Mouse (Mus musculus): ENCODE measurements around the gene Smim20. TPM values are rescaled to one million over a fixed set of nuclear protein-coding genes. Genes with fewer than 3 reads are reported as not detected.

Smim20 gene
- polyA plus RNA-seq (2014; fragmentation: Nextera tagmentation; extraction: Ambion mirVana), result 103 and 109 TPM in 2 replicates

DNA sequence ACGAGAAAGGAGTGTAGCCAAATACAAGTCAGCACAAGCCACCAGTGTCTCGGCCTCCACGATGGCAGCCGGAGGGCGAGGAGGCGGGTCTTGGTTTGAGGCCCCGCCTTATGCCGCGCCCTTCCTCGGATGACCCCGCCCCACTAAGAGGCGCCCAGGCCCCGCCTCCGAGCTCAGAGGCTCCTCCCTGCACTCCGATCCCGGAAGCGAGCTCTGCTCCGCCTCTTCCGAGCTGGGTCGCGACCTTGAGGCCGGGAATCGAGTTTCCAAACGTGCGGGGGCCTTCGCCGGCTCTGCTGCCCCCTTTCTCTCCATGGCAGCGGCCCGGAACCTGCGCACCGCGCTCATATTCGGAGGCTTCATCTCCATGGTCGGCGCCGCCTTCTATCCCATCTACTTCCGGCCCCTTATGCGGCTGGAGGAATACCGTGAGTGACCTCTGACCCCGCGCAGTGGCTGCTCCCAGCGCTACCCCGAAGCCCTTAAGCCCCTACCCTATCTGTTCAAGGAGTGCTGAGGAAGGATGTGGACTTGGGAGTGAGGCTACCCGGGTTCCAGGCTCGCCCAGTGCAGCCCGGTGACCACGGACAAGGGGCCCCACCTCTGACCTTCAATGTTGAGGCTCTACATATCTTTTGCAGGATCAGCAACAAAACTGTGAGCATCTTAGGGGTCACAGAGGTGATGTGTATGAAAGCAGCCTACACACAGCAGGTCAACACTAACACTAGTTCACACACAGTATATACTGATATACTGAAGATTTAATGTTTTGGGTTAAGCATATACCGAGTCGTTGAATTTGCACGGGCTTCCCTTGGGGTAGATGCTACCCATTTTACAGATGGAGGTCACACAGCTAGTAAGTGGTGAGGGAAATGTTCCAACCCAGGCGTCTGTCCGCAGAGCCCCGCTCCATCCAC, at the start of gene Smim20:
Smim20 (plus strand) TSS at position 153 of the 923 bp plus-strand sequence.
- 10% methylated on average over 53 of the region's 53 CpGs for WGBS
- peak within 1 kb of the TSS; percentile 39 for H3K27ac ChIP-seq (ENCODE audit: low read depth)
- H3K4me3 ChIP-seq (ENCODE audit: low read depth, low read length), result peak within 1 kb of the TSS; percentile 60
- peak within 1 kb of the TSS; percentile 63 for H3K9ac ChIP-seq (ENCODE audit: low read length)
- DNase-seq (ENCODE audit: low spot score) (peak; percentile 92), ATAC-seq (replicated peaks; ENCODE audit: low FRiP score, low TSS enrichment, low read depth) (peak; percentile 92)
- no peaks in the 10 kb centered on the region for H3K36me3 ChIP-seq (ENCODE audit: control insufficient read depth, insufficient read depth, low read length)
- H3K4me2 ChIP-seq (ENCODE audit: low read length), result peak within 1 kb of the TSS; percentile 77
- no peaks in the 10 kb centered on the region for H3K27me3 ChIP-seq (replicated peaks; ENCODE audit: control insufficient read depth, insufficient read depth, low read length)
- H3K9me3 ChIP-seq (ENCODE audit: control insufficient read depth, low read length), result no peaks in the 10 kb centered on the region
- H3K4me1 ChIP-seq (replicated peaks; ENCODE audit: control insufficient read depth, insufficient read depth, low read length), result peaks cover 5% of the 10 kb centered on the region; the same call in 1 of the 2 replicates

DNA sequence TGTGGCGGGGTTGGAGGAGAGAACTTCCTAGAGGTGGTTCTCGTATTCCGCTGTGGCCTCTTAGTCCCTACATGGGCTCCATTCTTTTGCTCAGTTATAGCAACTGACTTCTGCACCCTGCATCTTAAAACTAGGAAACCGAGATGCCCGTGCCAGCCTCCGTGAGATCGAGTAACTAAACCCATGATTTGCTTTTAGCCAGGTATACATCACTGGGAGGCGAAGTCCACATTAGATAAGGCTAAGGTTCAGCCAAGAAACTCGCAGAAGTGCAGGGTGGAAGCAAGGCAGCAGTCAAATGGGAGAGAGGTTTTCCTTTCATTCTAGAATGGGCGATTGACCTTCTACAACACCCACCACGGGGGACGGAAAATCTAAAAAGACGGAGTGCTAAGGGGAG, 41.4 kb upstream of the Smim20 start:
- H3K36me3 ChIP-seq (ENCODE audit: control insufficient read depth, insufficient read depth, low read length), result no peaks in the 10 kb centered on the region
- ATAC-seq (replicated peaks; ENCODE audit: low FRiP score, low TSS enrichment, low read depth), result no peak
- no peak overlapping the region for H3K9ac ChIP-seq (ENCODE audit: low read length)
- H3K4me1 ChIP-seq (replicated peaks; ENCODE audit: control insufficient read depth, insufficient read depth, low read length), result no peaks in the 10 kb centered on the region
- WGBS, result 79% methylated on average over 13 of the region's 13 CpGs
- no peaks in the 10 kb centered on the region for H3K27me3 ChIP-seq (replicated peaks; ENCODE audit: control insufficient read depth, insufficient read depth, low read length)
- no peak overlapping the region for H3K27ac ChIP-seq (ENCODE audit: low read depth)
- no peak overlapping the region for H3K4me3 ChIP-seq (ENCODE audit: low read depth, low read length)
- no peak for DNase-seq (ENCODE audit: low spot score)
- no peak overlapping the region for H3K4me2 ChIP-seq (ENCODE audit: low read length)
- no peaks in the 10 kb centered on the region for H3K9me3 ChIP-seq (ENCODE audit: control insufficient read depth, low read length)

DNA sequence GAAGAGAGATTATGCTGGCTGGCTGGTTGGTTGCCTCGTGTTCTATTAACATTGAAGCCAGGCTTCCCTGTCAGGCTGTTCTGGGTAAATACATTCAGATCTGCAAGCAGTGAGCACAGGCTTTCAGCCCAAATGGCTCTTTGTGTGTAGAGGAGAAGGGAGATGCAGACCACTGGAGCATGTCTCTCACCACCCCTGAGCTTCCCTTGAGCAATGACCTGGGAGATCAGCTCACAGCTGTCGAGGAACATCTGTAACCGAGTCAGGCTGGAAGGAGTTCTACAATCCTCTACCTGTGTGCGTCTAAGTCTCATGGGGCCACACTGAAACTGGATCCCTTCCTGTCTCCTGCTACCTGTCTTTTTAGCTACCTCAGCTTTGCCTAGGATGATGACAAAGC, 36.3 kb upstream of the Smim20 start:
- Histone ChIP-seq H3K36me3 (ENCODE audit: control insufficient read depth, insufficient read depth, low read length) (no peaks in the 10 kb centered on the region), H3K4me3 (ENCODE audit: low read depth, low read length) (no peak overlapping the region), H3K27ac (ENCODE audit: low read depth) (no peak overlapping the region), H3K9ac (ENCODE audit: low read length) (no peak overlapping the region), H3K4me2 (ENCODE audit: low read length) (no peak overlapping the region), H3K9me3 (ENCODE audit: control insufficient read depth, low read length) (no peaks in the 10 kb centered on the region), H3K4me1 (replicated peaks; ENCODE audit: control insufficient read depth, insufficient read depth, low read length) (peaks cover under 1% of the 10 kb centered on the region; the same call in 1 of the 2 replicates), H3K27me3 (replicated peaks; ENCODE audit: control insufficient read depth, insufficient read depth, low read length) (no peaks in the 10 kb centered on the region)
- WGBS, result 70% methylated on average over 4 of the region's 4 CpGs
- ATAC-seq (replicated peaks; ENCODE audit: low FRiP score, low TSS enrichment, low read depth) (no peak), DNase-seq (ENCODE audit: low spot score) (no peak)

DNA sequence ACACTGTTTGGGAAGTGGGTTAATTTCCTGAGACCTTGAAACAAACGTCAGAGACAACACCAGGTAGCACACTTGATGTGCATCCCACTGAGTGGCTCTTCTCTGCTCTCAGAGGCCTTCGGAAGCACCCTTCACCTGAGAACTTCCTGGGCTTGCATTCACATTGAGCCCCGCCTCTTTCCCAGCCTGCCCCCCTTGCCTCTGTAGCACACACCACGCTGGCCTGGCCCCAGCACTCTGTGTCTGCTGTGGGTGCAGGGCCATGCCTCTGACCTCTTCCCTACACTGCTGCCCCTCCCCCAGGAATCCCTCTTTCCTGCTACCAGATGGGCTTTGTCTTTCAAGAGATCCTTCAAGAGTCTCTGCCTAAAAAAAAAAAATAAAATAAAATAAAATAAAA, 31.3 kb upstream of the Smim20 start:
- H3K4me3 ChIP-seq (ENCODE audit: low read depth, low read length), result no peak overlapping the region
- no peak for ATAC-seq (replicated peaks; ENCODE audit: low FRiP score, low TSS enrichment, low read depth)
- H3K27ac ChIP-seq (ENCODE audit: low read depth), result no peak overlapping the region
- no peaks in the 10 kb centered on the region for H3K9me3 ChIP-seq (ENCODE audit: control insufficient read depth, low read length)
- no peak for DNase-seq (ENCODE audit: low spot score)
- H3K36me3 ChIP-seq (ENCODE audit: control insufficient read depth, insufficient read depth, low read length), result no peaks in the 10 kb centered on the region
- WGBS, result 13% methylated on average over 4 of the region's 4 CpGs
- peaks cover 5% of the 10 kb centered on the region for H3K4me1 ChIP-seq (replicated peaks; ENCODE audit: control insufficient read depth, insufficient read depth, low read length)
- no peak overlapping the region for H3K9ac ChIP-seq (ENCODE audit: low read length)
- no peak overlapping the region for H3K4me2 ChIP-seq (ENCODE audit: low read length)
- no peaks in the 10 kb centered on the region for H3K27me3 ChIP-seq (replicated peaks; ENCODE audit: control insufficient read depth, insufficient read depth, low read length)

DNA sequence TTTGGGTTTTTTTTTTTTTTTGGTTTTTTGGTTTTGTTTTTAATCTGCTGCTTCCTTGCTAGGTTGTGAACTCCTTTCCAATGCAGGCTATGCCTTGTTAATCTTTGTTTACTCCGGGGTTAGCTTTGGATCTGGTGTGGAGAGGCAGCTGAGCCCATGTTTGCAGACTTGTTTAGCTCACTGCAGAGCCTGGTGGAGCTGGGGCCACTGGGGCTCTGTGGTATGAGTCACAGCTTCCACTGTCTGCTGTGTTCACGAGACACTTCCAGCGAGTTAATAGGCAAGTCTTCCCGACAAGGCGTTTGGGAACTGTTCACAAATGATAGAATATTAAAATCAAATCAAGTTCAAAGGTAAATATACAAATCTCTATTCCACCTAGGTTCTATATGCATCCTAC, 30.7 kb upstream of the Smim20 start:
- WGBS, result 7% methylated on average over 5 of the region's 5 CpGs
- Histone ChIP-seq H3K9me3 (ENCODE audit: control insufficient read depth, low read length) (no peaks in the 10 kb centered on the region), H3K4me2 (ENCODE audit: low read length) (no peak overlapping the region), H3K36me3 (ENCODE audit: control insufficient read depth, insufficient read depth, low read length) (no peaks in the 10 kb centered on the region), H3K4me1 (replicated peaks; ENCODE audit: control insufficient read depth, insufficient read depth, low read length) (peaks cover 5% of the 10 kb centered on the region), H3K27me3 (replicated peaks; ENCODE audit: control insufficient read depth, insufficient read depth, low read length) (no peaks in the 10 kb centered on the region), H3K27ac (ENCODE audit: low read depth) (no peak overlapping the region), H3K4me3 (ENCODE audit: low read depth, low read length) (no peak overlapping the region), H3K9ac (ENCODE audit: low read length) (no peak overlapping the region)
- DNase-seq (ENCODE audit: low spot score) (no peak), ATAC-seq (replicated peaks; ENCODE audit: low FRiP score, low TSS enrichment, low read depth) (0 out of 2 replicates have a peak, but pooled peaks have one; percentile 38)

DNA sequence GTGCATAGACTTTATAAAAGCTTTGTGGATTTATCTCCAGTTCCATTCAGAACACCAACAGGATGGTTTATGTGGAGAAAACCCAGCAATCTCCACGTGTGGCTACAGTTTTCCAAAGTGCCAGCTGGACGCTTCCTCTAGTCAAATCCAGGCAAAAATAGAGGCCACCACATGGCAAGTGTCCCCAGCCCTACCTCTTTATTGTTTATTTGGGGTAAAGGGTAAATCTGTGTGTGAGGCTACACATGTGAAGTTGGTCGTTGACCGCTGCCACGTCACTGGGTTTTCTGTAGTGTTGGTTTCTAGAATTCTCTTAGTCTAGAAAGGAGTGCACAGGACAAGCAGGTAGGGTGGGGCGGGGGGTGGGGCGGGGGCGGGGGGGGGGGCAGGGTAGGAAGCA, 30.1 kb upstream of the Smim20 start:
- H3K36me3 ChIP-seq (ENCODE audit: control insufficient read depth, insufficient read depth, low read length), result no peaks in the 10 kb centered on the region
- WGBS, result 80% methylated on average over 7 of the region's 8 CpGs

DNA sequence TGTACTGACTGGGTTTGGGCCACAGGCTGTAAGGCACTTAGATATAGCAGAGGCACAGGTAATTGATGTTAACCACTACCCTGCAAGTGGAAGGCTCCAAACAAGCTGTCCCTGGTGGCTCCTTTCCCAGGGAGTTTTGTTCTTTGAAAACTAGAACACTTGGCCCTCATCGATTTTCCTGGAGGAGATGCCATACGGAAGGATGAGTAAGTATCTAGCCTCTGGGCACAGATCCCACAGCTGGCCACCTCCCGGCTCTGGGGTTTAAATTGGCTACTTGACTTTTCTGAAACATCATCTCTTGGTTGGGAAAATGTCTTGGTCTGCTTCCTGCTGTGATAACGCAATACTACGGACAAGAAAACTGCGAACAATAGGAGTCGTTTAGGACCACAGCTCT, 28.1 kb upstream of the Smim20 start:
- no peaks in the 10 kb centered on the region for H3K9me3 ChIP-seq (ENCODE audit: control insufficient read depth, low read length)
- no peak overlapping the region for H3K27ac ChIP-seq (ENCODE audit: low read depth)
- ATAC-seq (replicated peaks; ENCODE audit: low FRiP score, low TSS enrichment, low read depth) (no peak), DNase-seq (ENCODE audit: low spot score) (no peak)
- H3K36me3 ChIP-seq (ENCODE audit: control insufficient read depth, insufficient read depth, low read length), result no peaks in the 10 kb centered on the region
- H3K4me3 ChIP-seq (ENCODE audit: low read depth, low read length), result no peak overlapping the region
- no peak overlapping the region for H3K9ac ChIP-seq (ENCODE audit: low read length)
- peaks cover 5% of the 10 kb centered on the region for H3K4me1 ChIP-seq (replicated peaks; ENCODE audit: control insufficient read depth, insufficient read depth, low read length)
- no peaks in the 10 kb centered on the region for H3K27me3 ChIP-seq (replicated peaks; ENCODE audit: control insufficient read depth, insufficient read depth, low read length)
- no peak overlapping the region for H3K4me2 ChIP-seq (ENCODE audit: low read length)
- WGBS, result 84% methylated on average over 7 of the region's 7 CpGs

More for the DNA sequence above, 30.1 kb upstream of the Smim20 start:
- H3K9me3 ChIP-seq (ENCODE audit: control insufficient read depth, low read length), result no peaks in the 10 kb centered on the region
- H3K27ac ChIP-seq (ENCODE audit: low read depth), result no peak overlapping the region
- no peak overlapping the region for H3K4me3 ChIP-seq (ENCODE audit: low read depth, low read length)
- H3K4me1 ChIP-seq (replicated peaks; ENCODE audit: control insufficient read depth, insufficient read depth, low read length), result peaks cover 5% of the 10 kb centered on the region
- no peak overlapping the region for H3K9ac ChIP-seq (ENCODE audit: low read length)
- DNase-seq (ENCODE audit: low spot score), result no peak
- H3K27me3 ChIP-seq (replicated peaks; ENCODE audit: control insufficient read depth, insufficient read depth, low read length), result no peaks in the 10 kb centered on the region
- no peak overlapping the region for H3K4me2 ChIP-seq (ENCODE audit: low read length)
- ATAC-seq (replicated peaks; ENCODE audit: low FRiP score, low TSS enrichment, low read depth), result no peak

DNA sequence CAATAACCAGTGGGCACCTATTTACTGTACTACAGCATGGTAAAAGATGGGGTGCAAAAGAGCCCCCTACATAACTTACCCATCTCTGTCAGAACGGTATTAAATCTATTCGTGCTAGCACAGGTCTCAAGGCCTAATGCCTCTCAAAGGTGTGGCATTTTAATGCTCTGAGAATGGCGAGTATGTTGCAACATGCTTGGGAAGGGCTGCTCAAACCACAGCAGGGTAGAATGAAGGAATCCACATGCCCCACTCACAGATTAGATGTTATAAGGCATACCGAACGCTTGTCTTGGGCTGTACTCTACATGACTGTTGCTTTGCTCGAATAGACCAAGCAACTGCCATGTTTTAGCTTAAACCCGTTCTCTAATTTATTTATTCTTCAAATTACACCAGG, 27.7 kb upstream of the Smim20 start:
- H3K4me2 ChIP-seq (ENCODE audit: low read length), result no peak overlapping the region
- no peaks in the 10 kb centered on the region for H3K36me3 ChIP-seq (ENCODE audit: control insufficient read depth, insufficient read depth, low read length)
- H3K9ac ChIP-seq (ENCODE audit: low read length), result no peak overlapping the region
- no peaks in the 10 kb centered on the region for H3K27me3 ChIP-seq (replicated peaks; ENCODE audit: control insufficient read depth, insufficient read depth, low read length)
- ATAC-seq (replicated peaks; ENCODE audit: low FRiP score, low TSS enrichment, low read depth) (no peak), DNase-seq (ENCODE audit: low spot score) (no peak)
- no peaks in the 10 kb centered on the region for H3K9me3 ChIP-seq (ENCODE audit: control insufficient read depth, low read length)
- H3K4me1 ChIP-seq (replicated peaks; ENCODE audit: control insufficient read depth, insufficient read depth, low read length), result peaks cover 5% of the 10 kb centered on the region
- H3K4me3 ChIP-seq (ENCODE audit: low read depth, low read length), result no peak overlapping the region
- H3K27ac ChIP-seq (ENCODE audit: low read depth), result no peak overlapping the region
- WGBS, result 91% methylated on average over 7 of the region's 7 CpGs

Measured in intestine, embryonic 14.5 days (tissue).